Mouse (Mus musculus) adrenal gland, adult 8-10 months (tissue): ENCODE data around the gene Olfr1321. TPM values are rescaled to one million over a fixed set of nuclear protein-coding genes. Genes with fewer than 3 reads are reported as not detected.

Experiments
- DNase-seq: peaks from one replicate; pipeline ENCODE4 v3.0.0; 2022
- total RNA-seq, 4 experiments: library from RNA; stranded (reverse); gene quantifications; 2 replicates each; pipeline ENCODE4 v1.2.4; 2022

The Olfr1321 gene
- total RNA-seq: not detected

DNA sequence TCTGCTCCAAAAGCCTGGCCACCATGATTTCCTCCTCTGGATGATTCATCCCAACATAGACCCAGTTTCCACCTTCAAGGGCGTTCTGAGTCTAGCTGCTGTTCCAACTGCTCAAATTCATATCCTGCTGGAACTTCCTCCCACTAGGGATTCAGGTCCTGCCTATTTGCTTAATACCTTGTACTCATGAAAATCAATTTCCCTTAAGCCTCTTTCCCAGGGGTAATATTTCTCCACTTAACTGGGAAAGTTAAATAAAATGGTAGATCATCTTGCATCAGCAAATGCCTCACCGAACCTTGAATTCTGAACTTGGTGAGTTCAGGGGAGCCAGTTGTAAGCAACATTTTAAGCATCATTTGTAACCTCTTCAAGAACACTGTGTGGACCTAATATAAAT, at the start of gene Olfr1321:
Gene Olfr1321, minus strand, starts transcription at position 101 of the 400 bp plus-strand sequence.
- no peak for DNase-seq

DNA sequence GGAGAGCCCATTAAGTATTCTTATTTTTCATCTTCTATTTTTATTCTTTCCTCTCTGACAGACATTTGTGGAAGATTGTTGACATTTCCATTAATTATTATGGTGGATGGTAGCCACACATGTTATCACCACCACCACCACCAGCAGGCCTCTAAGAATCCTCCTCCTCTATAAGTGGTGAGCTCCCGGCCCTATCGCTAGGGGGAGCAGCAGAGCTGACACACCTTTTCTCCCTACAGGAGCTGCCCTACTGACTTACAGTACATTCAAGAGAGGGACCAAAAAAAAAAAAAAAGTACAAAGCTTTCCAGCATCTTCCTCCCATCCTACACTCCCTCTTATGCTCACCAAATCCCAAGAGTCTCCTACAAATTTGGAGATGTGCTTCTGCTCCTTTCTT, 36.0 kb upstream of the Olfr1321 start:
- no peak for DNase-seq

DNA sequence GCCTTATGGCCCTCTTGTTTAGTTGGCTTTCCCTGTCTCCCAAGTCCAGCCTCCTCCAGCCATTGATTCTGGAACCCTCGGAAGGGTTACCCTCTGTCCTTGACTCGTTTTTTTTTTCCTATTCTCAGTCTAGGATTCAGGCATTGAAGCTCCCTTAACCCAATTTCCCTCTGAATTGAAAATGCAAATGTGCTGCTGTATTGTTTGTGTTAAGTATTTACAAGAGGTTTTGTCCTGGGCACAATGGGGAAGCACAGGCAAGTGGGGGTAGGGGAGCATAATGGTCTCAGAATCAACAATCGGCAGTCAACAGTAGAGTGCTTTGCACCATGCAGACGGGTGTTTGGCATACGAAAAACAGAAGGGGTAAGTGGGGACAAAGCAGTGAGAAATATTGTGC, 10.3 kb upstream of the Olfr1321 start:
- no peak for DNase-seq

Other genes with a start within 250 kb of the Olfr1321 start
- not detected for gene Olfr1320, start 62.7 kb downstream of the Olfr1321 start, total RNA-seq
- gene Igsf1, start 62.7 kb upstream of the Olfr1321 start, total RNA-seq: 1 to 10 TPM in 3 of 4 experiments, under 1 TPM in 1; 0.61 to 3.0 (median 1.8) TPM
- gene Olfr1322, start 156.4 kb upstream of the Olfr1321 start, total RNA-seq: not detected